In the genomic region with DNA sequence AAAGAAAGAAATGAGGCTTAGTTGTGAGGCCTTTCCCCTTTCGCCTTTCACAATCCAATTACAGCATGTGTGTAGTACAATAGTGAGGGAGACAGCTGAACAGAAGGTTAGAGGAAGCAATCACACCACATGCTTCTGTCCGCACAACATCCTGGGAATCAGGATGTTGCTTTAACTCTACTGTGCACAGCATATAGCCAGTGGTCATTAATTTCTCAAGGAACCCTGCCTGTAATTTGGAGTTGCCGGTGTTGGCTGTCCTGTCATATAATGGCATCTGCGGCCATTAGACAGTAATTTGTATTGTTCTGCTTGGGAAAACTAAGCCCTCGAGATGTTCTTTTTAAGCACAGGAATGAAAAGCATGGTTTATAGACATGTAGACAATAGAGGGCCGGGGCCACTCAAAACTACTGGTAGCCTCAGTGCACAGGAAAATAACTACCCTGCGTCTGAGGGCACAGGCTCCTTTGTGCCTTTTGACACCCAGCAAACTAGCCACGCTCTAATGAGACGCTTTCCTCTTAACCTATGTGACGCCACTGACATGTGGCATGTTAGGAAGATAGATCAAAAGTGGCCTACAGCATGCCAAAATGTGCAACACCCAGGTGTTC, we compare ENCODE assay signal across 18 mouse cellular contexts.
DNase-seq lines count a peak whose midpoint lies in the region; ATAC-seq lines count a peak whose summit lies in the region.
"Had no signal": no experiment of that assay in that cellular context is flagged by ENCODE, and none has a peak within 500 bp of the region (broad histone marks: within the 10 kb centered on the region; RNA-seq: fewer than 3 reads in every experiment).

No protein-coding gene starts in this region.

- H3K36me3 ChIP-seq in embryonic facial prominence, embryonic 11.5 days (replicated peaks; ENCODE audit: control insufficient read depth, insufficient read depth, low read depth, low read length), result no peaks in the 10 kb centered on the region
- no peaks in the 10 kb centered on the region for H3K36me3 ChIP-seq in embryonic facial prominence, embryonic 10.5 days (replicated peaks)
- no peaks in the 10 kb centered on the region for H3K36me3 ChIP-seq in forebrain, embryonic 14.5 days (ENCODE audit: control insufficient read depth, insufficient read depth, low read length)
- no peaks in the 10 kb centered on the region for H3K36me3 ChIP-seq in midbrain, embryonic 16.5 days (ENCODE audit: control insufficient read depth, insufficient read depth, low read length)
- H3K36me3 ChIP-seq: hindbrain, embryonic 13.5 days; limb, embryonic 12.5 days; liver, embryonic 13.5 days had no signal

- H3K4me1 ChIP-seq in embryonic facial prominence, embryonic 11.5 days (ENCODE audit: control insufficient read depth, insufficient read depth, low read length), result no peaks in the 10 kb centered on the region
- H3K4me1 ChIP-seq in embryonic facial prominence, embryonic 10.5 days, result no peaks in the 10 kb centered on the region
- peaks cover 8% of the 10 kb centered on the region; the same call in 1 of the 2 replicates for H3K4me1 ChIP-seq in forebrain, embryonic 14.5 days (ENCODE audit: control insufficient read depth, insufficient read depth, low read length)
- H3K4me1 ChIP-seq in midbrain, embryonic 16.5 days (ENCODE audit: control insufficient read depth, insufficient read depth, low read length), result no peaks in the 10 kb centered on the region
- H3K4me1 ChIP-seq: limb, embryonic 12.5 days; liver, embryonic 13.5 days had no signal

- no peak overlapping the region for H3K27ac ChIP-seq in embryonic facial prominence, embryonic 11.5 days (replicated peaks; ENCODE audit: low read depth, low read length)
- H3K27ac ChIP-seq in embryonic facial prominence, embryonic 10.5 days (replicated peaks), result no peak overlapping the region
- no peak overlapping the region for H3K27ac ChIP-seq in forebrain, embryonic 14.5 days (ENCODE audit: low read depth, low read length)
- H3K27ac ChIP-seq in midbrain, embryonic 16.5 days (ENCODE audit: low read length), result no peak overlapping the region
- H3K27ac ChIP-seq: hindbrain, embryonic 13.5 days; limb, embryonic 12.5 days; liver, embryonic 13.5 days; macrophage had no signal

- H3K27me3 ChIP-seq in embryonic facial prominence, embryonic 11.5 days (ENCODE audit: control insufficient read depth, insufficient read depth, low read length), result no peaks in the 10 kb centered on the region
- no peaks in the 10 kb centered on the region for H3K27me3 ChIP-seq in embryonic facial prominence, embryonic 10.5 days (replicated peaks; ENCODE audit: low read depth, poor library complexity, severe bottlenecking)
- H3K27me3 ChIP-seq in forebrain, embryonic 14.5 days (replicated peaks; ENCODE audit: control insufficient read depth, insufficient read depth, low read length), result no peaks in the 10 kb centered on the region
- H3K27me3 ChIP-seq in midbrain, embryonic 16.5 days (ENCODE audit: control insufficient read depth, insufficient read depth, low read depth, low read length), result no peaks in the 10 kb centered on the region
- H3K27me3 ChIP-seq: hindbrain, embryonic 13.5 days; limb, embryonic 12.5 days; liver, embryonic 13.5 days had no signal

- H3K9ac ChIP-seq in embryonic facial prominence, embryonic 11.5 days (replicated peaks; ENCODE audit: low read length), result no peak overlapping the region
- H3K9ac ChIP-seq in forebrain, embryonic 14.5 days (ENCODE audit: low read length), result no peak overlapping the region
- H3K9ac ChIP-seq in midbrain, embryonic 16.5 days (ENCODE audit: low read depth, low read length), result no peak overlapping the region
- H3K9ac ChIP-seq: hindbrain, embryonic 13.5 days; limb, embryonic 12.5 days; liver, embryonic 13.5 days; lung, embryonic 14.5 days had no signal

- no peaks in the 10 kb centered on the region for H3K9me3 ChIP-seq in embryonic facial prominence, embryonic 11.5 days (replicated peaks; ENCODE audit: control insufficient read depth, low read length)
- H3K9me3 ChIP-seq in embryonic facial prominence, embryonic 10.5 days, result no peaks in the 10 kb centered on the region
- H3K9me3 ChIP-seq in forebrain, embryonic 14.5 days (replicated peaks; ENCODE audit: control insufficient read depth, low read length), result no peaks in the 10 kb centered on the region
- H3K9me3 ChIP-seq in midbrain, embryonic 16.5 days (replicated peaks; ENCODE audit: control insufficient read depth, low read length, poor library complexity, severe bottlenecking), result no peaks in the 10 kb centered on the region
- H3K9me3 ChIP-seq: hindbrain, embryonic 13.5 days; limb, embryonic 12.5 days; liver, embryonic 13.5 days had no signal

- ATAC-seq in embryonic facial prominence, embryonic 11.5 days (replicated peaks; ENCODE audit: insufficient number of reproducible peaks, low FRiP score, low TSS enrichment, low read depth), result no peak; the same call in 1 of the 2 replicates
- peak; percentile 63 for ATAC-seq in forebrain, embryonic 14.5 days
- ATAC-seq in midbrain, embryonic 16.5 days, result peak; percentile 36; the same call in 1 of the 2 replicates

- no peak overlapping the region for H3K4me2 ChIP-seq in embryonic facial prominence, embryonic 11.5 days (ENCODE audit: low read depth, low read length)
- H3K4me2 ChIP-seq in forebrain, embryonic 14.5 days (ENCODE audit: low read length), result no peak overlapping the region
- H3K4me2 ChIP-seq in midbrain, embryonic 16.5 days (ENCODE audit: low read length), result no peak overlapping the region
- H3K4me2 ChIP-seq: hindbrain, embryonic 13.5 days; limb, embryonic 12.5 days; liver, embryonic 13.5 days; lung, embryonic 14.5 days had no signal

- WGBS in embryonic facial prominence, embryonic 11.5 days, result 62% methylated on average over 10 of the region's 10 CpGs
- WGBS in embryonic facial prominence, embryonic 10.5 days, result 57% methylated on average over 10 of the region's 10 CpGs
- 8% methylated on average over 10 of the region's 10 CpGs for WGBS in forebrain, embryonic 14.5 days
- 19% methylated on average over 10 of the region's 10 CpGs for WGBS in midbrain, embryonic 16.5 days

- peak; percentile 7 for DNase-seq in embryonic facial prominence, embryonic 11.5 days (ENCODE audit: low spot score)
- no peak for DNase-seq in embryonic facial prominence, embryonic 10.5 days (ENCODE audit: low spot score)
- DNase-seq in embryo, embryonic 10.5 days (ENCODE audit: low spot score), result peak; percentile 23
- DNase-seq in forebrain, embryonic 14.5 days (ENCODE audit: low spot score), result peak; percentile 30
- no peak for DNase-seq in frontal cortex, postnatal 14 days (ENCODE audit: low spot score in 2 of 2)
- no peak for DNase-seq in spleen, postnatal 10 days (ENCODE audit: low spot score in 2 of 2)
- no peak for DNase-seq in heart, postnatal 4 days
- DNase-seq: adrenal gland, adult 2 months; cerebellum, adult 9-11 months; kidney, adult 8-10 months; kidney, postnatal 14 days; liver, embryonic 13.5 days; lung, embryonic 14.5 days; right cerebral cortex, adult 18-20 months had no signal

- no peak overlapping the region for H3K4me3 ChIP-seq in embryonic facial prominence, embryonic 11.5 days (ENCODE audit: low read depth, low read length)
- H3K4me3 ChIP-seq in embryonic facial prominence, embryonic 10.5 days, result no peak overlapping the region
- H3K4me3 ChIP-seq in forebrain, embryonic 14.5 days (ENCODE audit: low read depth, low read length), result no peak overlapping the region
- H3K4me3 ChIP-seq in midbrain, embryonic 16.5 days (ENCODE audit: low read depth, low read length), result no peak overlapping the region
- H3K4me3 ChIP-seq: hindbrain, embryonic 13.5 days; limb, embryonic 12.5 days; liver, embryonic 13.5 days had no signal

Comparison
In these comparisons a context has a peak if more than half of its experiments do, and no peak if none do; other contexts are left out.
1. DNase-seq: peak in embryonic facial prominence, embryonic 11.5 days (single experiment), embryo, embryonic 10.5 days (single experiment) and forebrain, embryonic 14.5 days (single experiment); none in embryonic facial prominence, embryonic 10.5 days (single experiment), frontal cortex, postnatal 14 days (0 of 2), spleen, postnatal 10 days (0 of 2) and heart, postnatal 4 days (single experiment).